Mouse (Mus musculus) heart, postnatal 0 days (tissue): Measurements from ENCODE around the gene Disp1. TPM values are rescaled to one million over a fixed set of nuclear protein-coding genes. Genes with fewer than 3 reads are reported as not detected.

Experiments
- ATAC-seq: fragments of 200-750 bp; cut with Nextera tagmentation; 2 replicates; pipeline ENCODE4 v1.8.0; 2017; ENCODE audit warnings: low read depth, moderate number of reproducible peaks, moderate library complexity; ENCODE audit not compliant: insufficient read depth
- DNase-seq: peaks from one replicate; pipeline ENCODE4 v3.0.0-alpha.2; 2016; ENCODE audit warnings: low spot score
- H3K27ac ChIP-seq: fragments of 300-500 bp; sonication (generic); 2 replicates; pipeline ENCODE4 v1.5.1; 2014; ENCODE audit warnings: low read depth, mild to moderate bottlenecking
- H3K27me3 ChIP-seq: fragments of 300-500 bp; sonication (generic); 2 replicates; pipeline ENCODE4 v1.6.1; 2014; ENCODE audit warnings: low read length, mixed read lengths; ENCODE audit not compliant: control insufficient read depth, insufficient read depth
- H3K36me3 ChIP-seq: fragments of 300-500 bp; sonication (generic); replicated peaks from 2 replicates; pipeline ENCODE4 v1.6.1; 2014; ENCODE audit warnings: low read length, mixed read lengths; ENCODE audit not compliant: control insufficient read depth, insufficient read depth
- H3K4me1 ChIP-seq: fragments of 300-500 bp; sonication (generic); 2 replicates; pipeline ENCODE4 v1.6.1; 2014; ENCODE audit warnings: antibody characterized with exemption; ENCODE audit not compliant: control insufficient read depth, insufficient read depth
- H3K4me2 ChIP-seq: fragments of 300-500 bp; sonication (generic); 2 replicates; pipeline ENCODE4 v1.6.1; 2014; ENCODE audit warnings: low read depth, mild to moderate bottlenecking, low read length, moderate library complexity
- H3K4me3 ChIP-seq: fragments of 300-500 bp; sonication (generic); 2 replicates; pipeline ENCODE4 v1.5.1; 2014; ENCODE audit warnings: low read depth, low read length
- H3K9ac ChIP-seq: fragments of 300-500 bp; sonication (generic); replicated peaks from 2 replicates; pipeline ENCODE4 v1.6.1; 2014; ENCODE audit warnings: low read depth, low read length, mixed read lengths
- H3K9me3 ChIP-seq: fragments of 300-500 bp; sonication (generic); replicated peaks from 2 replicates; pipeline ENCODE4 v1.6.1; 2016; ENCODE audit warnings: low read length; ENCODE audit not compliant: control insufficient read depth
- CTCF ChIP-seq: IDR thresholded peaks from 2 replicates; pipeline ENCODE4 v1.5.1; 2016; ENCODE audit warnings: antibody characterized with exemption, control low read depth, low read depth
- EP300 ChIP-seq: IDR thresholded peaks from 2 replicates; pipeline ENCODE4 v1.6.1; 2016; ENCODE audit warnings: antibody characterized with exemption, low read depth
- WGBS: fragments of 180-500 bp; shearing (Covaris S2); extraction: QIAGEN DNeasy Blood & Tissue Kit; methylation state at CpG from one replicate; pipeline ENCODE4 v1.1.7; 2014; 5-methylcytosine and 5-hydroxymethylcytosine counted together
- polyA plus RNA-seq: library from polyadenylated mRNA; unstranded; fragments of >200 nt; fragmentation: Nextera tagmentation; extraction: Ambion mirVana; gene quantifications from 2 replicates; pipeline ENCODE4 v1.2.1, GENCODE M21; 2015
- total RNA-seq: library from RNA; depleted of rRNA; stranded (reverse); fragments of >200 nt; gene quantifications from 2 replicates; pipeline ENCODE4 v1.2.3, GENCODE M21; 2014; ENCODE audit warnings: low replicate concordance

The Disp1 gene
- total and polyA plus RNA-seq, 2 experiments from 2014 or later: 5.8 to 8.1 TPM

DNA sequence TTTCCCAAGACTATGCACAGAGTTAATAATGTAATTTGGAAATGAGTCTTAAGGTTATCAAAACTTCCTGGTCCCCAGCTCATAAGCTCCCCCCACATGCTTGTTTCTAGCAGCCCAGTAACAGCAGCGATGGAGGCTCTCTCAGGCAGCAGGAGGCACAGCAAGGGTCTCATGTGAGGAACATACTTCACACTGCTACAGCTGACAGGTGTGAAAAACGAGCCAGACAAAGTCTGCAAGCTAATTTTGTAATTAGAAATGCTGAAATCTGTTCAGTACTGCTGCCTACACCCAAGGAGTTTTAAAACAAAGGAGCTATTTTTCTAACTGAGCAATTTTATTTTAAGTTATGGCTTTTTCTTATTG is 40.3 kb downstream of the Disp1 start:
- Histone ChIP-seq H3K4me1 (peaks cover 16% of the 10 kb centered on the region), H3K27me3 (no peaks in the 10 kb centered on the region), H3K4me2 (no peak overlapping the region), H3K9ac (no peak overlapping the region), H3K36me3 (no peaks in the 10 kb centered on the region), H3K27ac (peak overlapping the region; percentile 15; the same call in 1 of the 2 replicates), H3K4me3 (no peak overlapping the region), H3K9me3 (no peaks in the 10 kb centered on the region)
- DNase-seq (no peak), ATAC-seq (no peak)
- TF ChIP-seq EP300 (no peak), CTCF (no peak)
- 26% methylated on average over 2 of the region's 2 CpGs for WGBS

- H3K27me3 ChIP-seq: no peaks in the 10 kb centered on the region
- TF ChIP-seq CTCF (no peak), EP300 (no peak)
- H3K27ac ChIP-seq: peak overlapping the region; percentile 15; the same call in 1 of the 2 replicates
- H3K4me3 ChIP-seq: no peak overlapping the region
- DNase-seq (no peak), ATAC-seq (no peak)
- peaks cover 16% of the 10 kb centered on the region for H3K4me1 ChIP-seq
- H3K4me2 ChIP-seq: no peak overlapping the region
- no peak overlapping the region for H3K9ac ChIP-seq
- H3K9me3 ChIP-seq: no peaks in the 10 kb centered on the region
- 90% methylated on average over 2 of the region's 2 CpGs for WGBS
- no peaks in the 10 kb centered on the region for H3K36me3 ChIP-seq
Observed at GRCm38 (mm10) chr1:183180301-183181029, 40.9 kb downstream of the Disp1 start.

DNA sequence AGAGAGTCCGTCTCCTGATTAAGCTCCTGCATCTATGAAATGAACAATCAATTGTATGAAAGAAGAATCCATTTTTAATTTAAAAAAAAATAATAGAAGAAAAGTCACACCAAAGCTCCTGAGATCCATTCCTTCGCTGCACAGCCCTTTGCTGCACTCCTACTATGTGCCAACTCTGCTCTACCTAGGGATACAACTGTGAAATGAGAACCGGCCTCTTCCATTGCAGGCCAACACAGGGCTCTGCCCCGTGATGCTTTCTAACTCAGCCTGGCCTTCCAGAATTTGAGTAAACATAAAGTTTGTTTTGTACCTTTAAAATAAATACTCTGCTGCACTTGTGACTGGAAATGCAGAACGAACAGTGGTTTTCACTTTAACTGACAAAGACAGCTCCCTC is 42.0 kb downstream of the Disp1 start:
- H3K4me2 ChIP-seq: no peak overlapping the region
- peak overlapping the region; percentile 34; the same call in 1 of the 2 replicates for H3K27ac ChIP-seq
- DNase-seq: no peak

DNA sequence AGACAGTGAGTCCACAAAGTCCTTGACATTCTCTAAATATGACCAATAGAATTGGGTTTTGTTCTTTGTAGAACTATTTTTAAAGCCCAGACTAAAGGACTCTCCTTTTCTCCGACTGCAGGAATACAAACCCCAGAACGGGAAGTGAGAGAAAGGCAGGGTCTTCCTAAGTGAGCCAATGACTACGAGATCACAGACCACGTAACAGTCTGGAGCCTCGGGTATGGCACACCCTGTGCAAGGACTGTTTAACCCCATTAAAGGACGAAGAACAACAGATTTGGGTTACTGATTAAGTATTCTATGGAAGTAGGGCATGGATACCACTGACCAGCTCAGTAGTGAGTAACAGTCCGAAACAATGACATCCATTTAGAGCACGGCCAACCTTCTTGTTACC is 46.1 kb downstream of the Disp1 start:
- H3K4me1 ChIP-seq: peaks cover 6% of the 10 kb centered on the region
- TF ChIP-seq CTCF: no peak
- no peak for TF ChIP-seq EP300
- DNase-seq (no peak), ATAC-seq (no peak)
- 86% methylated on average over 8 of the region's 8 CpGs for WGBS
- no peak overlapping the region for H3K27ac ChIP-seq
- no peak overlapping the region for H3K4me2 ChIP-seq
- no peaks in the 10 kb centered on the region for H3K9me3 ChIP-seq
- no peaks in the 10 kb centered on the region for H3K27me3 ChIP-seq
- no peak overlapping the region for H3K4me3 ChIP-seq
- H3K9ac ChIP-seq: no peak overlapping the region
- no peaks in the 10 kb centered on the region for H3K36me3 ChIP-seq

More for the DNA sequence above, 42.0 kb downstream of the Disp1 start:
- Histone ChIP-seq H3K9me3 (no peaks in the 10 kb centered on the region), H3K27me3 (no peaks in the 10 kb centered on the region), H3K4me1 (peaks cover 15% of the 10 kb centered on the region), H3K36me3 (no peaks in the 10 kb centered on the region), H3K9ac (no peak overlapping the region), H3K4me3 (no peak overlapping the region)
- 89% methylated on average over 5 of the region's 5 CpGs for WGBS
- no peak for TF ChIP-seq EP300
- no peak for ATAC-seq

GRCm38 (mm10) chr1:183171095-183171494 is 50.2 kb downstream of the Disp1 start:
- 0 out of 2 replicates have a peak, but pooled peaks cover under 1% of the 10 kb centered on the region for H3K9me3 ChIP-seq
- no peak overlapping the region for H3K4me2 ChIP-seq
- H3K27me3 ChIP-seq: no peaks in the 10 kb centered on the region
- WGBS: 88% methylated on average over 5 of the region's 5 CpGs
- TF ChIP-seq EP300 (no peak), CTCF (no peak)
- ATAC-seq (no peak), DNase-seq (no peak)
- no peak overlapping the region for H3K27ac ChIP-seq
- H3K4me3 ChIP-seq: no peak overlapping the region
- no peak overlapping the region for H3K9ac ChIP-seq
- H3K4me1 ChIP-seq: peaks cover 15% of the 10 kb centered on the region; the same call in 1 of the 2 replicates
- no peaks in the 10 kb centered on the region for H3K36me3 ChIP-seq

DNA sequence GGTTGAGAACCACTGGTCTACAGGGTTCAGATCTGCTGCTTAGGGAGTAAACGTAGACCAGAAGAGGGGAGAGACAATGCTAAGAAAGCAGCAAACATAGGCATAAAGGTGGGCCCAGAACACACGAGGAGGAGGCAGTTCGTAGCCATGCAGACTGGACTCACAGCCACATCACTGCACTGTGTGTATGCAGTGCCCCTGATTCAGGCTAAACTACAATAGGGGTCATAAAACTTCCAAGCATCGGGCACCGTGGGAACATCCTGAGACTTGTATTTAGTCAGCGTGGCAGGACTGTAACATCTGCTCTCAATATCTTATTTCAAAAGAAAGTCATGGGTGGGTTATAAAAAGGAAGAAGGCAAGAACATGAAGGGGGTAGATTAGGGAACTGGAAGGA is 52.9 kb downstream of the Disp1 start:
- TF ChIP-seq CTCF (no peak), EP300 (no peak)
- ATAC-seq: no peak
- Histone ChIP-seq H3K36me3 (no peaks in the 10 kb centered on the region), H3K4me2 (no peak overlapping the region), H3K9ac (no peak overlapping the region), H3K9me3 (0 out of 2 replicates have a peak, but pooled peaks cover 6% of the 10 kb centered on the region), H3K4me3 (no peak overlapping the region), H3K27ac (no peak overlapping the region; the same call in 1 of the 2 replicates), H3K4me1 (peaks cover 21% of the 10 kb centered on the region; the same call in 1 of the 2 replicates), H3K27me3 (no peaks in the 10 kb centered on the region)
- WGBS: 84% methylated on average over 6 of the region's 6 CpGs
- no peak for DNase-seq
